Mouse (Mus musculus) limb, embryonic 11.5 days (tissue): Measurements from ENCODE around the gene Prdx1. TPM values are rescaled to one million over a fixed set of nuclear protein-coding genes. Genes with fewer than 3 reads are reported as not detected.

ENCODE experiments used
- ATAC-seq: fragments of 200-750 bp; cut with Nextera tagmentation; 2 replicates; pipeline ENCODE4 v1.8.0; 2017; ENCODE audit warnings: low read depth; ENCODE audit not compliant: insufficient number of reproducible peaks, low FRiP score, low TSS enrichment
- DNase-seq: peaks from one replicate; pipeline ENCODE4 v3.0.0-alpha.2; 2015; ENCODE audit warnings: low spot score
- H3K27ac ChIP-seq: fragments of 300-500 bp; sonication (generic); replicated peaks from 2 replicates; pipeline ENCODE4 v1.5.1; 2014; ENCODE audit warnings: low read depth, mild to moderate bottlenecking, low read length
- H3K27me3 ChIP-seq: fragments of 300-500 bp; sonication (generic); 2 replicates; pipeline ENCODE4 v1.6.1; 2014; ENCODE audit warnings: mild to moderate bottlenecking, low read length, mixed read lengths; ENCODE audit not compliant: control insufficient read depth, insufficient read depth
- H3K36me3 ChIP-seq: fragments of 300-500 bp; sonication (generic); 2 replicates; pipeline ENCODE4 v1.6.1; 2014; ENCODE audit warnings: mild to moderate bottlenecking, low read length, moderate library complexity, mixed read lengths; ENCODE audit not compliant: control insufficient read depth, insufficient read depth
- H3K4me1 ChIP-seq: fragments of 300-500 bp; sonication (generic); 2 replicates; pipeline ENCODE4 v1.6.1; 2014; ENCODE audit warnings: low read length, mixed read lengths; ENCODE audit not compliant: control insufficient read depth, insufficient read depth
- H3K4me2 ChIP-seq: fragments of 300-500 bp; sonication (generic); 2 replicates; pipeline ENCODE4 v1.6.1; 2014; ENCODE audit warnings: low read depth, mild to moderate bottlenecking, moderate library complexity; ENCODE audit not compliant: severe bottlenecking
- H3K4me3 ChIP-seq: fragments of 300-500 bp; sonication (generic); 2 replicates; pipeline ENCODE4 v1.5.1; 2014; ENCODE audit warnings: low read depth, low read length
- H3K9ac ChIP-seq: fragments of 300-500 bp; sonication (generic); 2 replicates; pipeline ENCODE4 v1.6.1; 2014; ENCODE audit warnings: mild to moderate bottlenecking, low read length
- H3K9me3 ChIP-seq: fragments of 300-500 bp; sonication (generic); 2 replicates; pipeline ENCODE4 v1.6.1; 2016; ENCODE audit warnings: low read length; ENCODE audit not compliant: control insufficient read depth
- WGBS: fragments of 180-500 bp; shearing (Covaris S2); extraction: QIAGEN DNeasy Blood & Tissue Kit; methylation state at CpG from one replicate; pipeline ENCODE4 v1.1.7; 2014; 5-methylcytosine and 5-hydroxymethylcytosine counted together
- polyA plus RNA-seq: library from polyadenylated mRNA; unstranded; fragments of >200 nt; fragmentation: Nextera tagmentation; extraction: Ambion mirVana; gene quantifications from 2 replicates; pipeline ENCODE4 v1.2.1, GENCODE M21; 2014

The Prdx1 gene
- polyA plus RNA-seq, 1 experiment from 2014 or later = 1,286 TPM

DNA sequence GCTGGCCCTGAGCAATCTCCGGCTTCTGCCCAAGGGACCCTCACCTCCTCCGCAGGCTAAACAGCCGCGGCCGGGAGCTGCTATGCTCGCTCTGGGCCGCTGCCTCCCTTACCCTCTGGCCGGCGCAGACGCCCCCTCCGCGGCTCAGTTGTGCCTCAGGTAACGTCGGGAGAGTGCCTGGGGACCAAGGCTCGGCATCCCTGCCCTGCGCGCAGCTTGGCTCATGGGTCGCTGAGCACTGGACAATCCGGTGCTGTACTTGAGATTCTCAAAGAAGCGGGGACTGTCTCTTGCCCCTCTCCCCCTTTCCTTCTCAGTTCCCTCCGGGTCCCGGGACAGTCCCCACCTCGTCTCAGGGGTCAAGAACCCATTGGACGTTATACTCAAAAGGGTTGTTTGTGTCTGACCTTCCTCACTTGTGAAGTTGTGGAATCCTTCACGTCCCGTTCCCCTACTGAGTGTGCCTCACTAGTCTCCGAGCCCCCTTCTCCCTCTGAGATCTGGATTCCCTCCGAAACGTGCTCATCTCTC is 35.8 kb downstream of the Prdx1 start:
- ATAC-seq = no peak
- under 1% methylated on average over 29 of the region's 29 CpGs for WGBS
- peak overlapping the region; percentile 81 for H3K9ac ChIP-seq
- H3K27me3 ChIP-seq = no peaks in the 10 kb centered on the region
- peak overlapping the region; percentile 76 for H3K4me3 ChIP-seq
- H3K27ac ChIP-seq = peak overlapping the region; percentile 80
- H3K9me3 ChIP-seq = no peaks in the 10 kb centered on the region
- H3K4me2 ChIP-seq = peak overlapping the region; percentile 76
- no peaks in the 10 kb centered on the region for H3K4me1 ChIP-seq
- H3K36me3 ChIP-seq = peaks cover under 1% of the 10 kb centered on the region; the same call in 1 of the 2 replicates
- no peak for DNase-seq

DNA sequence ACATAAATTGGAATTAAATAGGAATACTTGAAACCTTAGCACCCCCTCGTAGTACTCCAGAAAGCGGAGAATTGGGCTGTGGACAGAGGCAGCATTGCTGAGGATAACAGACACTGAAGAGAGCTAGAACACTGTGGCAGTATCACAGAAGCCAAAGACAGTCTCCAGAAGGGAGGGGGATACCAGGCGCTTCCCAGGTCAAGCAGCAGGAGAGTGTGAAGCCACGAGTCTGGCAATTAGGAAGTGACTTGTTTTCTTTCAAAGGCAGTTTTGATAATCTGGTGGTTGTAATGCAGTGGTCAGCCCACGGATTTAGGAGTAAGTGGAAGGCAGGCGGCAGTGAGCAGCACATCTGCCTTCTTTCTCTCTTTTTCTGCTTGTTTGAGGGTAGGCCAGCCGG is 36.9 kb downstream of the Prdx1 start:
- Histone ChIP-seq H3K4me3 (no peak overlapping the region), H3K4me2 (peak overlapping the region; percentile 76; the same call in 1 of the 2 replicates), H3K36me3 (no peaks in the 10 kb centered on the region), H3K9ac (no peak overlapping the region), H3K27ac (no peak overlapping the region), H3K27me3 (no peaks in the 10 kb centered on the region), H3K4me1 (no peaks in the 10 kb centered on the region), H3K9me3 (no peaks in the 10 kb centered on the region)
- peak; percentile 24 for DNase-seq
- WGBS = 29% methylated on average over 7 of the region's 7 CpGs
- no peak for ATAC-seq

DNA sequence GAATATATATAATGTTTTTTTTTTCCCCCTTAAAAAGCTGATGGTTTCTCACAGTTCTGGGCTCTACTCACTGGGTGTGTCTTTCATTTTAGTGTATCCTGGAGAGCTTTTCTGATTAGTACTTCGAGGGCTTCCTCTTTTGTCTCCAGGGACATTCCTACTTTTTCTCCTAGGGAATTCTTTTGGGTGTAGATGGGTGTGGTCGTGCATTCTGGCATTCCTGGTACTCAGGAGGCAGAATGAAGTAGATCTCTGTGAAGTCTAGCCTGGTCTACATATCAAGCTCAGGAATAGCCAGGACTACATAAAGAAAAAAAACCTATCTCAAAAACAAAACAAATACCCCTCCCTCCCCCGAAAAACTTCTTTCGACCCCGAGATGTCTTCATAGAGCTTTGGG is 40.1 kb downstream of the Prdx1 start:
- Histone ChIP-seq H3K9ac (no peak overlapping the region), H3K27me3 (no peaks in the 10 kb centered on the region), H3K27ac (no peak overlapping the region), H3K4me1 (no peaks in the 10 kb centered on the region), H3K36me3 (no peaks in the 10 kb centered on the region), H3K4me2 (no peak overlapping the region), H3K4me3 (no peak overlapping the region), H3K9me3 (no peaks in the 10 kb centered on the region)
- ATAC-seq (no peak), DNase-seq (no peak)
- 84% methylated on average over 5 of the region's 5 CpGs for WGBS

- H3K4me1 ChIP-seq = no peaks in the 10 kb centered on the region
- no peaks in the 10 kb centered on the region for H3K27me3 ChIP-seq
- H3K4me2 ChIP-seq = no peak overlapping the region
- H3K36me3 ChIP-seq = no peaks in the 10 kb centered on the region
- WGBS = 81% methylated on average over 3 of the region's 3 CpGs
- no peak overlapping the region for H3K4me3 ChIP-seq
- no peaks in the 10 kb centered on the region for H3K9me3 ChIP-seq
- DNase-seq (no peak), ATAC-seq (no peak)
- no peak overlapping the region for H3K27ac ChIP-seq
- H3K9ac ChIP-seq = no peak overlapping the region
Observed at GRCm38 (mm10) chr4:116727401-116727800, 42.1 kb downstream of the Prdx1 start.

- Histone ChIP-seq H3K4me2 (no peak overlapping the region), H3K4me3 (no peak overlapping the region), H3K9ac (no peak overlapping the region), H3K9me3 (no peaks in the 10 kb centered on the region), H3K4me1 (no peaks in the 10 kb centered on the region), H3K27ac (no peak overlapping the region), H3K36me3 (no peaks in the 10 kb centered on the region), H3K27me3 (no peaks in the 10 kb centered on the region)
- DNase-seq (no peak), ATAC-seq (no peak)
- WGBS = 91% methylated on average over 3 of the region's 3 CpGs
Observed at GRCm38 (mm10) chr4:116729532-116729931, 44.2 kb downstream of the Prdx1 start.

GRCm38 (mm10) chr4:116731077-116731476 is 45.7 kb downstream of the Prdx1 start:
- H3K4me3 ChIP-seq = no peak overlapping the region
- 86% methylated on average over 9 of the region's 9 CpGs for WGBS
- no peaks in the 10 kb centered on the region for H3K9me3 ChIP-seq
- H3K4me1 ChIP-seq = no peaks in the 10 kb centered on the region
- no peak overlapping the region for H3K9ac ChIP-seq
- DNase-seq (no peak), ATAC-seq (no peak)
- no peaks in the 10 kb centered on the region for H3K36me3 ChIP-seq
- no peaks in the 10 kb centered on the region for H3K27me3 ChIP-seq
- H3K4me2 ChIP-seq = no peak overlapping the region
- H3K27ac ChIP-seq = no peak overlapping the region

- Histone ChIP-seq H3K4me1 (no peaks in the 10 kb centered on the region), H3K27me3 (no peaks in the 10 kb centered on the region), H3K4me3 (no peak overlapping the region), H3K36me3 (no peaks in the 10 kb centered on the region), H3K27ac (no peak overlapping the region), H3K9me3 (no peaks in the 10 kb centered on the region), H3K9ac (no peak overlapping the region), H3K4me2 (no peak overlapping the region)
- DNase-seq (no peak), ATAC-seq (no peak)
- 81% methylated on average over 5 of the region's 5 CpGs for WGBS
Observed at GRCm38 (mm10) chr4:116732355-116732754, 47.0 kb downstream of the Prdx1 start.

DNA sequence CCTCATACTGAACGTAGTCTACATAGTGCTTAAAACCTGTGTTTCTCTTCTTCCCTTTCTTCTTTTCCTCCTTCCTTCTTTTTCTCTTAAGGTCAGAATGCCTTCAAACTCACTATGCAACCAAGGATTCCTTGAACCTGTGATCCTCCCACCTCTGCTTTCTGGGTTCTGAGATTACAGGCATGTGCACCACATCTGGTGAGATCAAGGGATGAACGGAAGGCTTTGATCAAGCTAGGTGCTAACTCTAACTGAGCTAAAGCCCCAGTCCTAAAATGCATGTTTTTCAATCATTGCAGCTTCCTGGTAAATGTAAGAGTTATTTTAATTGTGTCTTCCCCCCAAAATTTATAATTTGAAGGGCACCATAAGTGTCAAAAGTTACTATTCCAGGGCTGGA is 49.7 kb downstream of the Prdx1 start:
- Histone ChIP-seq H3K27me3 (no peaks in the 10 kb centered on the region), H3K9me3 (no peaks in the 10 kb centered on the region), H3K27ac (no peak overlapping the region), H3K4me3 (no peak overlapping the region), H3K36me3 (no peaks in the 10 kb centered on the region), H3K9ac (no peak overlapping the region), H3K4me2 (no peak overlapping the region), H3K4me1 (no peaks in the 10 kb centered on the region)
- WGBS = 73% methylated on average over 2 of the region's 2 CpGs
- ATAC-seq (no peak), DNase-seq (no peak)
